22 mouse cellular contexts compared by ENCODE assay signal in genomic region chr8:86327982-86328381, GRCm38 (mm10).
"Had no signal": no experiment of that assay in that cellular context is flagged by ENCODE, and none has a peak within 500 bp of the region (broad histone marks: within the 10 kb centered on the region; RNA-seq: fewer than 3 reads in every experiment).

No protein-coding gene starts in this region.

- H3K4me3 ChIP-seq: gastrocnemius, adult 2 months; heart, embryonic 13.5 days; heart, embryonic 15.5 days; hindbrain, embryonic 15.5 days; kidney, embryonic 15.5 days; limb, embryonic 12.5 days; liver, embryonic 13.5 days; liver, embryonic 15.5 days had no signal

- DNase-seq: gastrocnemius, postnatal 10 days; gastrocnemius, postnatal 25 days; heart, adult 18-20 months; heart, postnatal 14 days; heart, postnatal 36 days; kidney, adult 11 months; kidney, adult 2 months; kidney, adult 9 months; kidney, postnatal 14 days; kidney, postnatal 36 days; liver; liver, embryonic 13.5 days had no signal

- ATAC-seq: intestine, embryonic 16.5 days had no signal

- H3K27ac ChIP-seq: gastrocnemius, adult 2 months; heart, embryonic 13.5 days; heart, embryonic 15.5 days; hindbrain, embryonic 15.5 days; hindbrain, postnatal 0 days; kidney, embryonic 15.5 days; kidney, postnatal 0 days; limb, embryonic 12.5 days; liver, embryonic 13.5 days; liver, embryonic 15.5 days had no signal
